Mouse (Mus musculus): Measurements from ENCODE around the gene Brd2. TPM values are rescaled to one million over a fixed set of nuclear protein-coding genes. Genes with fewer than 3 reads are reported as not detected.

The Brd2 gene
- total RNA-seq, 2 experiments from 2014 or later, result 63.2 to 74.1 TPM

DNA sequence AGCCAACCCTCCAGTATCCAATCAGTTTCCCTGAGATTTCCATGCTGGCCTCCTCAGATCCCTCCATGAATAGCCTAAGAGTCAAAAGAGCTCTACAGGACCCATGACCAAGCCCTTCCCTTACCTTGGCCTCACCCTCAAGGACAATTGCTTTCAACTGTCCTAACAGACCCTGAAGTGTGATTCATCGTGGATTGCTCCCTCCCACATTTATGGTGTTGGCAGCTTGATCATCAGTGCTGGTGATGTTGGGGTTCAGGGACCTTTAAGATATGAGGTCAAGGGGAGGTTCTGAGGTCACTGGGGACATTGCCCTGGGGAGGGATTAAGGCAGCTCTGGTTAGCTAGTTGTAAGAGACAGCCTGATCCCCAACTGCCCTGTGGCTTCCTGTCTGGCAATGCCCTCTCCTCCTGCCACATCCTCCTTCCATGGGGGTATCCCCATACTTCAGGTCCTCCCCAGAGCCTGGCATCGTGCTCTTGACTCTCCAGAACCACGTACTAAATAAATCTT lies 25.9 kb downstream of the Brd2 start:
- no peak for DNase-seq
- intact Hi-C loops (cut with DNase I), result no loop called here

DNA sequence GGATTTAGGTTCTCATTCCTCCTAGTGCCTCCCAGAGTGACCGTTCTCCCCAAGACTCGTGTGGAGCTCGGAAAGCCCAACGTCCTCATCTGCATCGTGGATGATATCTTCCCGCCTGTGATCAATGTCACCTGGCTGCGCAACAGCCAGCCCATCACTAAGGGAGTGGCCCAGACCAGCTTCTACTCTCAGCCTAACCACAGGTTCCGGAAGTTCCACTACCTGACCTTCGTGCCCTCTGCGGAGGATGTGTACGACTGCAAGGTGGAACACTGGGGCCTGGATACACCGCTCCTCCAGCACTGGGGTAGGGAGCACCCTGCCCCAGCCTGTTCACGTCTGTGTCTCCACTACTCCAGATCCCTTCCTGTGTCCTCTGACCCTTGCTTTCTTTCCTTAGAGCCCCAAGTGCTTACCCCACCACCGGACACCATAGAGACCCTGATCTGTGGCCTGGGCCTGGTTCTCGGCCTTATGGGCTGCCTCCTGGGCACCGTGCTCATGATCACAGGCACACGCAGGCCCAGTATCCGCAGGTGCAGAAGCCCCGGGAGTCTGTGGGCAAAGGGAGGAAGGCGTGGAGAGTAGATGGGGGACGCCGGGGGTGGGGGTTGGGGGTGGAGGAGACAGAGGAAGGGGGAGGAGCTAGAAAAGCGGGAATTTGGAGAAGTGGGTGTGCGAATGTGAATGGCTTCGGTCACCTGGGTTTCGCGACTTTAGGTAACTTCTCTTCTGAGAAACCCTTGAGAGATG lies 28.0 kb downstream of the Brd2 start:
- intact Hi-C loops (cut with DNase I), result no loop called here
- no peak for DNase-seq

DNA sequence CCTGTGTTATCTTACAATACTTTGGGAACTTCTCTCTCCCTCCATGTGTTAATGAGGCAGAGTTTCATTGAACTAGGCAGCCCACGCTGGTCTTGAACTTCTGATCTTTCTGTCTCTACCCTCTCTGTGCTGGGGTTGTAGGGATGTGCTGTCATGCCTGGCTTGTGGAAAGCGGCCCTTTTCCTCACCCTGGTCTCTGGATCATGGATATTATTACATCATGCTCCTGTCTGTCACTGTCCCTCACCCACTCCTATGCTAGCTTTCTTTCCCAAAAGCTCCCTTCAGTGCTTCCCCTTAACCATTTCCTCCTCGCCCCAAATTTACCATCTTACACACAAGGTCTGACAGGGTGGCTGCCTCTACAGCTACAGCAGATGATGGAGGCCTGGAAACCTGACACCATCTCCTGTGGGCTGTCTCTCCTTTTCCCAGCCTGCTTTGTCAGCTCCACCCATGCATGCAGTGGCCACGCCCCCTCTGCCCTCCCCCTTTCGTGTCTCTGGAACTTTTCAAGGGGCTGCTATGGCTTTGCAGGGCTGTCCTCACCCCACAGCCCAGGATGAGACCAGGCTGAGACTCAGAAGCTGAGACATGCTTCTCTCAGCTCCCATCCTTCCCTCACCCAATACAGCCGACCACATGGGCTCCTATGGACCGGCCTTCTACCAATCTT lies 29.1 kb downstream of the Brd2 start:
- DNase-seq, result no peak
- intact Hi-C loops (cut with DNase I), result no loop called here

DNA sequence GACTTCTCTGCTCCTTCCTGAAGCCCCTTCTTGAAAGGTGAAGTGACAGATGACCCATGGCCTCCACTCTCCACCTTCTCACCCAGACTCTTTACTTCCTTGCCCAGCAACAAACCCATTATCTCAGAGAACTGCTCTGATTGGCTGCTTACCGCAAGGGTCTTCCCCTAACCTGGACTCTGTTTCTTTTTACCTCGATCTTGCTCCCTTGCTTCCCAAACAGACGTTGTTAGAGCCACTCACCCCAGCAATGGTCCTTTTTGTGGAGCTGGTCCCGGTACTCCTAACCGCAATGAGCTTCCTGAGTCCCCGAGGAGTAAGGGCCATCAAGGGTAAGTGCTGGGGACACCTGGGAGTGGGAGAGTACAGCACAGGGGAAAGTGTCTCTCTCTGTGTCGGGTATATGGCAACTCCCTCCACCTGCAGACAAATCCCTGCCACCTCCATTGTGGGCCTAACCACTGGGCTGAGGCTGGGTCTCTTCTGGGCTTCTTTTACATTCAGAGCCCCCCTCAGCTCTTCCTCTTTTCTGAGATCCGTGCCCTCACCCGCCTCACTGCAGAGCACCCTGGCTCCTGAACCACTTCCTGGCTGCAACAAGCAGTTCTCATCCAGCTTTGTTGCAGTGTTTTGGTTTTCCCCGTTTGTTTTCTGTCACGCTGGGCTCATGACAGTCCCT lies 30.1 kb downstream of the Brd2 start, which contains the start of gene H2-Oa:
Gene H2-Oa (plus strand): TSS at position 144 of the 679 bp plus-strand sequence.
- intact Hi-C loops (cut with DNase I), result no loop called here
- no peak for DNase-seq

DNA sequence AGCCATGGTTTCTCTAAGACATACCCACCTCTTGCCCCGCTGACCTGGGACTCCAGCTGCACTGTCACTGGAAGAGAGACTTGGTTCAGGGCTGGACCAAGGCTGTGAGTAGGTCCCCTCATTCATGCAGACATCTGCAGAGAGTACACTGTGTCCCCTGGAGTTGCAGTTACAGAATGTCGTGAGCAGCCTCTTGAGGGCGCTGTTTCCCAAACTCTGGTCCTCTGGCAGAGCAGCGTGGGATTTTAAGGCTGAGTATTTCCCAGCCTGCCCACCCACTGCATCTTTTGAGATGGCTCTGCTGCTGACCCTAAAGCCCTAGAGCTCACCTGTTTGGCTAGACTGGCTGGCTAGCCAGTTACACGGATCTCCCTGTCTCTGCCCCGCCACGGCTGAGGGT lies 31.5 kb downstream of the Brd2 start:
- intact Hi-C loops (cut with DNase I), result no loop called here

DNA sequence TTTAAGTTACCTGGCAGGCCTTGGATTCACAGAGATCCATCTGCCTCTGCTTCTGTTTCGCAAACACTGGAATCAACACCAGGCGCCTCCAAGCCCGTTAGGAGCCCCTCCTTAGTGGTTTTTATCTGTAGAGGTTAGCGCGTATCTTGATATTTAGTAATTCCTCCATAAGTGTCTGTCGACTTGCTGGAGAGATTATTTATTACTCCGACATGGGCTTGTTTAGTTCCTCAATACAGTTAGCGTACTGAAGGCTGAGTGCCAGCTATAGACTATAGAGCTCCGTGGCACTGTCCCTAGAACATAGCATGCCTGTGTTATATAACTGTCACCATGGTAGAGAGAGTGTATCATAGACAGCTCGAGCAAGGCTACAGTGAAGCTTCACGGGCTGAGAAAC lies 34.3 kb downstream of the Brd2 start:
- intact Hi-C loops (cut with DNase I), result no loop called here
- no peak for DNase-seq

More for the DNA sequence above, 31.5 kb downstream of the Brd2 start:
- DNase-seq, result no peak

DNA sequence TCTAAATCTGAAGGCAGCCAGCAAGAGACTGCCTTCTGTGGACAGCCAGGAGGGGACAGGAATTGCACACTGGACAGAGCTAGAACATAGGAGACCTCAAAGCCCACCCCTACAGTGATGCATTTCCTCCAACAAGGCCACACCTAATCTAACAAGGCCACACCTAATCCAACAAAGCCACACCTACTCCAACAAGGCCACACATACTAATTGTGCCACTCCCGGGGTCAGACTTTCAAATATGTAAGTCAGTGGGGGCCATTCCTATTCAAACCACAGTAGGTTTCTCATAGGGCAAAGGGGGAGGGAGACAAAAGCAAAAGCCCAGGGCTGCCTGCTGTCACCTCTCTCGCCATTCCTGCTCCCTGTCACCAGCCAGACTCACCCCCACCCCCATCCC lies 35.0 kb downstream of the Brd2 start:
- no peak for DNase-seq
- intact Hi-C loops (cut with DNase I), result no loop called here

DNA sequence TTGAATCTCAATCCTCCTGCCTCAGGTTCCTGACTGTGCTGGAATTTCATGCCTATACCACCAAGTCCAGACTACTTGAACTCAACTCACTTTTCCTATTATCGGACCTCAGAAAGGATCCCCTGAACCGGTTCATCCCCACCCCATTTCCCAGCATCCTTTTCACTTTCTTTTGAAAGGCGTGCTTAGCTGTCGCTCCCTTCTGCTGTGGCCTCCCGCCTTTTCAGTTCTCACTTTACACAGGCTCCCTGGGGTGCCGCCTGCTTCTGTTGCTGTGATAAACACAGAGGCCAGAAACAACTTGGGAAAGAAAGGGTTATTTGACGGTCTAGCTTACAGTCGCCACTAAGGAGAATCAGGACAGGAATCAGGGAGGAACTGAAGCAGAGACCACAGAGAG lies 39.3 kb downstream of the Brd2 start:
- DNase-seq, result no peak
- intact Hi-C loops (cut with DNase I), result no loop called here

DNA sequence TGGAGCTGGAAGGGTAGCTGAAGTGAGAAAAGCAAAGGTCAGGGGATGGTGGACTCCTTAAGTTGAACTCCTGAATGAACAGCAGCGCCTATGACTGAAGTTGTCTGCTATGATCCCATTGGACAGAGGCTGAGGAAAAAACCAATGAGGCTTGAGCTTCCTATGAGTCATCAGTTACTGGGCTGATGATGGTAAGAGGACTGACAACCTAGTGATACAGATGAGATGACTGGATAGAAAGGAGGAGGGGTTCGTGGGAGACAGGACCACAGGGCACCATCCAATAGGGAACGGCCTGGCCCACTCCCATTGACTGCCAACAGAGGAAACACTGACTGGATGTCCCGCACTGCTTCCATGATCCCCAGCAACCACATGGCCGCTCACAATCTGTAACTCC lies 42.8 kb downstream of the Brd2 start:
- intact Hi-C loops (cut with DNase I), result loop anchor here (10.0 kb wide), 1 partner anchor 155 kb away; the partner anchor contains the start of gene H2-Ob

DNA sequence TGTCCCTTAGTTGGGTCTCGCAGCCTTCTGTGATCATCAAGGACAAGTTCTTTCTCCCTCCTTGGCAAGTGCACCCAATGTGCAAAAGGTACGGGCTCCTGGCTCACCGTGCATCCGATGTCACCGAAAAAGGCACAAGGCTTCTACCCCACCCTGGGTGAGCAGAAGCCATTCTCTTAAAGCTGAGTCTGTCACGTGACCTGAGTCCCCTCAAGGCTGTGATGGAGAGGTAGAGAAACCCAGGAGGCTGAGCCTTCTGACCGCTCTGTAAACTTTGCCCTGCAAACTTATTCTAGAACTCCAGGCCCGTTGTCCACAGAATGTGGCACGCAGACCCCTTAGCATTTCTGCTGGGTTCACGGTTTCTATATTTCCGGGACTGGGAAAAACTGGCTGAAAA lies 43.4 kb downstream of the Brd2 start:
- intact Hi-C loops (cut with DNase I), result loop anchor here (10.0 kb wide), 1 partner anchor 156 kb away; the partner anchor contains the start of gene H2-Ob

More for the DNA sequence above, 42.8 kb downstream of the Brd2 start:
- DNase-seq, result no peak

DNA sequence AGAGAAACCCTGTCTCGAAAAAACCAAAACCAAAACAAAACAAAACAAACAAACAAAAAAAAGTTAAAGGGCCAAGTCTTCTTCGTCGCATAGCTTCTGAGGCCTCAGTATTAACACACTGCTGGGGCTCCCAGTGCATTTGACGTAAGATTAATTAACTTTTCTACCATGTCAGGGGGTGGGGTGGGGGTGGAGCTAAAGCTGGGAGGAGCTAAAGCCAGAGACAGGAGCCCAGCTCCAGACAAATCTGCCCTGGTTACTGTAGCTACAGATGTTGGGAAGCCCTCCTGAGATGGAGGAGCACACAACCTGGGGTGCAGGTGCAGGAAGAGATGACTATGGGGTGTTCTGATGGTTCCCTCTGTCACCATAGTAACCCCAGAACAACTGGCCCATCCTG lies 44.3 kb downstream of the Brd2 start:
- no peak for DNase-seq
- intact Hi-C loops (cut with DNase I), result loop anchor here (10.0 kb wide), 1 partner anchor 157 kb away; the partner anchor contains the start of gene H2-Ob

More for the DNA sequence above, 43.4 kb downstream of the Brd2 start:
- DNase-seq, result no peak

DNA sequence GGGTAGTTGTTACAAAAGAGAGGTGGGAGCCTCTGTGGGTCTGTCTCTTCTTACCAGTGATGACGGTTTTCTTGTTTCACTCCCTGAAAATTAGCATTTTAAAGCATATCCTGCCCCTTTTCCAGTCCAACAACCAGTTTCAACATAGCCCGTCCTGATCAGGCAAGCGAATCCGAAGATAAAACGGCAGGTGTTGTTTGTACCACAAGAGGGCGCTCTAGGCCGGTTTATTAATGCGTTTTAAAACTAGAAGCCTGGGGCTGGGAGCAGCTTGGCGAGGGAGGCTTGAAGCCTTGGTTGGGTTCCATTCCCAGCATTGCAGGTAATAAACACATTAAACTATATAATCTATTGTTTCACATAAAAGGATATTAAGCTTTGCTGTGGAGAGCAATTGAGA lies 44.9 kb downstream of the Brd2 start:
- intact Hi-C loops (cut with DNase I), result loop anchor here (10.0 kb wide), 1 partner anchor 157 kb away; the partner anchor contains the start of gene H2-Ob
- peak; percentile 37 to 60 for DNase-seq

DNA sequence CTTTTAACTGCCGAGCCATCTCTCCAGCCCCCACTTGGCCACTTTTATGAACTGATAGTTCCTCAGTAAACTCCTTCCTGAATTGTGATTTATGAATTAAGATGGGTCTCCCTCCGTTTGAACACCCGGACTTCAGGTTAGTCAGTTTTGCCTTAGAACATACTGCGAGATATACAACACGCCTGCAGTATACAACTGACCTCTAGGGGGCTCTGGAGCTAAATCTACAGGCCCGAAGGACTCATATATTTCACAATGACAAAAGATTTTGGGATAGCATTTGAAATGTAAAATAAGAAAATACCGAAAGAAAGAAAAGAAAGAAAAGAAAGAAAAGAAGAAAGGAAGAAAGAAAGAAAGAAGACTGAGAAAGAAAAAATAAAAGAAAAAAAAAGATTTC lies 47.2 kb downstream of the Brd2 start:
- intact Hi-C loops (cut with DNase I), result loop anchor here (10.0 kb wide), 1 partner anchor 160 kb away; the partner anchor contains the start of gene H2-Ob
- peak in 1 of 2 experiments; percentile 63 for DNase-seq

DNA sequence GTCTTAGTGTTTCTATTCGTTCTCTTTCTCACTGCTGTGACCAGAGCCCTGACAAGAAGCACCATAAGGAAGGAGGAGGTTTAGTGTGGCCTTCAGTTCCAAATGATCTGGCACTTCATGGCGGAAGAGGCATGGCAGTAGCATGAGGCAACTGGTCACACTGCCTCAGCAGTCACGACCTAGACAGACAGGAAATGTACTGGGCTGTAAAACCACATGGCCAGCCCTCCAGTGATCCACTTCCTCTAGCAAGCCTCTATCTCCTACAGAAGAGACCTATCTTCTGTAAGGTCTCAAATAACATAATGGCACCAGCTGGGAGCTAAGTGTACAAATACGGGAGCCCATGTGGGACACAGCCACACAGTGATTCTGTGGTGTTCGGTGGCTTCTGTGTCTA lies 50.3 kb downstream of the Brd2 start:
- no peak for DNase-seq
- intact Hi-C loops (cut with DNase I), result loop anchor here (10.0 kb wide), 1 partner anchor 163 kb away; the partner anchor contains the start of gene H2-Ob

DNA sequence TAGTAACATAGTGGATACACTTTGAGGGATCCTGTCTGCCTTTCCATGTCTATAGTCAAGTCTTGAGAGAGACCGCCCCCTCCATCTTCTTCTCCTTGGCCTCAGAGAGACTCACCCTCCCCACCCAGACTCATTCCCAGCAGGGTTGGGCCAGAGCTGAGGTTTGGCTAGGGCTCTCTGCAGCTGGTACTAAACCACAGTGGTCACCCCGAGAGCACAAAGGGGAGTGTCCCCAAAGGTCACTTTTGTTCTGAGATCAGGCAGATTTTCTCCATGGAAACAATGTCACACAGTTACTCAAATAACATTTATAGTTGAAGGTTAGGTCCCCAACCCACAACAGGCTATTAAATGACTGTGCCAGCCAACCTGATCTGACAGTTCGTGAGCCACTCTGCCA lies 53.6 kb downstream of the Brd2 start:
- intact Hi-C loops (cut with DNase I), result no loop called here
- no peak for DNase-seq

Other genes starting within 250 kb of the Brd2 start
- gene Gm7029, start 248.8 kb downstream of the Brd2 start, total RNA-seq (2021), result not detected
- 1 to 10 TPM in 1 of 2 experiments, under 1 TPM in 1; 0.74 to 1.1 TPM for gene Kifc1, start 232.0 kb downstream of the Brd2 start, total RNA-seq (2021)
- not detected for gene Platr17, start 217.5 kb downstream of the Brd2 start, total RNA-seq (2021)
- gene Daxx, start 213.2 kb downstream of the Brd2 start, total RNA-seq (2021), result 10 to 100 TPM in 1 of 2 experiments, 1 to 10 TPM in 1; 9.3 to 11.3 TPM
- gene Tapbp, start 206.7 kb downstream of the Brd2 start, total RNA-seq (2021), result 10 to 100 TPM; 31.8 to 34.7 TPM
- gene Zbtb22, start 206.7 kb downstream of the Brd2 start, total RNA-seq (2021), result 10 to 100 TPM; 12.6 to 16.6 TPM
- gene Rgl2, start 193.1 kb downstream of the Brd2 start, total RNA-seq (2021), result 10 to 100 TPM; 26.5 to 28.3 TPM
- 10 to 100 TPM; 56.7 to 58.6 TPM for gene Pfdn6, start 182.3 kb downstream of the Brd2 start, total RNA-seq (2021)
- 1 to 10 TPM; 8.4 to 9.7 TPM for gene Wdr46, start 182.0 kb downstream of the Brd2 start, total RNA-seq (2021)
- 1 to 10 TPM; 1.5 to 1.6 TPM for gene B3galt4, start 171.1 kb downstream of the Brd2 start, total RNA-seq (2021)
- 10 to 100 TPM; 30.5 to 30.6 TPM for gene Vps52, start 166.8 kb downstream of the Brd2 start, total RNA-seq (2021)
- gene Rps18, start 166.6 kb downstream of the Brd2 start, total RNA-seq (2021), result 100 to 1,000 TPM; 282 to 369 TPM
- gene H2-K1, start 122.3 kb downstream of the Brd2 start, total RNA-seq (2021), result 10 to 100 TPM; 25.6 to 32.9 TPM
- 10 to 100 TPM; 11.7 to 12.4 TPM for gene Ring1, start 98.0 kb downstream of the Brd2 start, total RNA-seq (2021)
- 10 to 100 TPM; 55.5 to 64.2 TPM for gene H2-Ke6, start 94.6 kb downstream of the Brd2 start, total RNA-seq (2021)
- gene Slc39a7, start 91.0 kb downstream of the Brd2 start, total RNA-seq (2021), result 10 to 100 TPM; 40.8 to 45.2 TPM
- 10 to 100 TPM; 34.5 to 35.3 TPM for gene Rxrb, start 90.8 kb downstream of the Brd2 start, total RNA-seq (2021)
- gene Col11a2, start 83.2 kb downstream of the Brd2 start, total RNA-seq (2021), result 1 to 10 TPM; 9.3 to 9.6 TPM
- not detected for gene H2-Oa, start 30.3 kb downstream of the Brd2 start, total RNA-seq (2021)
- 1 to 10 TPM; 3.6 to 4.9 TPM for gene H2-DMa, start 3.1 kb downstream of the Brd2 start, total RNA-seq (2021)
- under 1 TPM; 0.35 to 0.48 TPM for gene H2-DMb2, start 20.7 kb upstream of the Brd2 start, total RNA-seq (2021)
- gene H2-DMb1, start 30.4 kb upstream of the Brd2 start, total RNA-seq (2021), result 1 to 10 TPM in 1 of 2 experiments, under 1 TPM in 1; 0.71 to 1.2 TPM
- 1 to 10 TPM; 1.6 to 1.8 TPM for gene Tap1, start 64.9 kb upstream of the Brd2 start, total RNA-seq (2021)
- 1 to 10 TPM; 1.0 to 1.9 TPM for gene Psmb9, start 65.1 kb upstream of the Brd2 start, total RNA-seq (2021)
- gene Psmb8, start 75.1 kb upstream of the Brd2 start, total RNA-seq (2021), result 1 to 10 TPM; 3.1 to 3.5 TPM
- 1 to 10 TPM; 4.9 to 6.1 TPM for gene Tap2, start 80.9 kb upstream of the Brd2 start, total RNA-seq (2021)
- under 1 TPM in 1 of 2 experiments, not detected in 1; 0.27 TPM for gene H2-Ob, start 116.3 kb upstream of the Brd2 start, total RNA-seq (2021)
- 1 to 10 TPM; 5.7 to 6.6 TPM for gene H2-Ab1, start 135.1 kb upstream of the Brd2 start, total RNA-seq (2021)
- 1 to 10 TPM; 6.0 to 6.9 TPM for gene H2-Aa, start 165.2 kb upstream of the Brd2 start, total RNA-seq (2021)
- gene H2-Eb1, start 183.2 kb upstream of the Brd2 start, total RNA-seq (2021), result 1 to 10 TPM; 6.8 to 7.0 TPM
- gene H2-Eb2, start 203.0 kb upstream of the Brd2 start, total RNA-seq (2021), result not detected
- under 1 TPM; 0.13 to 0.25 TPM for gene Btnl2, start 232.2 kb upstream of the Brd2 start, total RNA-seq (2021)